Mouse (Mus musculus) neural tube, embryonic 14.5 days (tissue): ENCODE data around the gene Usp32. TPM values are rescaled to one million over a fixed set of nuclear protein-coding genes. Genes with fewer than 3 reads are reported as not detected.

Experiments
- ATAC-seq: fragments of 200-750 bp; cut with Nextera tagmentation; 2 replicates; pipeline ENCODE4 v1.8.0; 2017; ENCODE audit warnings: low read depth, mild to moderate bottlenecking, moderate TSS enrichment, moderate library complexity
- H3K27ac ChIP-seq: fragments of 300-500 bp; sonication (generic); 2 replicates; pipeline ENCODE4 v1.5.1; 2014; ENCODE audit warnings: low read depth, mild to moderate bottlenecking, control low read depth, low read length, moderate library complexity, mixed read lengths
- H3K27me3 ChIP-seq: fragments of 300-500 bp; sonication (generic); 2 replicates; pipeline ENCODE4 v1.6.1; 2014; ENCODE audit warnings: low read length; ENCODE audit not compliant: control insufficient read depth, insufficient read depth
- H3K36me3 ChIP-seq: fragments of 300-500 bp; sonication (generic); 2 replicates; pipeline ENCODE4 v1.6.1; 2014; ENCODE audit warnings: low read length, mixed read lengths; ENCODE audit not compliant: control insufficient read depth, insufficient read depth
- H3K4me1 ChIP-seq: fragments of 300-500 bp; sonication (generic); 2 replicates; pipeline ENCODE4 v1.6.1; 2014; ENCODE audit warnings: low read length; ENCODE audit not compliant: control insufficient read depth, insufficient read depth
- H3K4me2 ChIP-seq: fragments of 300-500 bp; sonication (generic); 2 replicates; pipeline ENCODE4 v1.6.1; 2014; ENCODE audit warnings: mild to moderate bottlenecking, low read depth, low read length, control low read depth
- H3K4me3 ChIP-seq: fragments of 300-500 bp; sonication (generic); 2 replicates; pipeline ENCODE4 v1.5.1; 2014; ENCODE audit warnings: low read depth, low read length, control low read depth, mixed read lengths
- H3K9ac ChIP-seq: fragments of 300-500 bp; sonication (generic); replicated peaks from 2 replicates; pipeline ENCODE4 v1.6.1; 2014; ENCODE audit warnings: low read depth, mild to moderate bottlenecking, control low read depth, low read length, mixed read lengths
- H3K9me3 ChIP-seq: fragments of 300-500 bp; sonication (generic); 2 replicates; pipeline ENCODE4 v1.6.1; 2016; ENCODE audit warnings: low read length; ENCODE audit not compliant: control insufficient read depth
- WGBS: fragments of 180-500 bp; shearing (Covaris S2); extraction: QIAGEN DNeasy Blood & Tissue Kit; methylation state at CpG from one replicate; pipeline ENCODE4 v1.1.7; 2014; 5-methylcytosine and 5-hydroxymethylcytosine counted together
- polyA plus RNA-seq: library from polyadenylated mRNA; unstranded; fragments of >200 nt; fragmentation: Nextera tagmentation; extraction: Ambion mirVana; gene quantifications from 2 replicates; pipeline ENCODE4 v1.2.1, GENCODE M21; 2014

Gene Usp32
- polyA plus RNA-seq, 1 experiment from 2014 or later = 21.1 TPM

- Histone ChIP-seq H3K4me3 (no peak overlapping the region), H3K9me3 (no peaks in the 10 kb centered on the region), H3K36me3 (no peaks in the 10 kb centered on the region), H3K4me1 (no peaks in the 10 kb centered on the region), H3K27ac (no peak overlapping the region), H3K27me3 (no peaks in the 10 kb centered on the region), H3K9ac (no peak overlapping the region), H3K4me2 (no peak overlapping the region)
- ATAC-seq = no peak
- 74% methylated on average over 2 of the region's 2 CpGs for WGBS
Measured at GRCm38 (mm10) chr11:85131542-85131941, 8.4 kb downstream of the Usp32 start.

- H3K27me3 ChIP-seq = no peaks in the 10 kb centered on the region
- 90% methylated on average over 1 of the region's 1 CpGs for WGBS
- ATAC-seq = no peak
- no peaks in the 10 kb centered on the region for H3K36me3 ChIP-seq
- H3K4me1 ChIP-seq = no peaks in the 10 kb centered on the region
- H3K9ac ChIP-seq = no peak overlapping the region
- no peak overlapping the region for H3K4me2 ChIP-seq
- H3K27ac ChIP-seq = no peak overlapping the region
- H3K9me3 ChIP-seq = no peaks in the 10 kb centered on the region
- no peak overlapping the region for H3K4me3 ChIP-seq
Measured at GRCm38 (mm10) chr11:85128883-85129282, 11.1 kb downstream of the Usp32 start.

GRCm38 (mm10) chr11:85126257-85127102 lies 13.5 kb downstream of the Usp32 start:
- H3K27ac ChIP-seq = no peak overlapping the region
- ATAC-seq = no peak
- no peak overlapping the region for H3K9ac ChIP-seq
- H3K36me3 ChIP-seq = no peaks in the 10 kb centered on the region
- WGBS = 98% methylated on average over 2 of the region's 2 CpGs
- no peak overlapping the region for H3K4me2 ChIP-seq
- H3K4me1 ChIP-seq = no peaks in the 10 kb centered on the region
- no peak overlapping the region for H3K4me3 ChIP-seq
- H3K27me3 ChIP-seq = no peaks in the 10 kb centered on the region
- H3K9me3 ChIP-seq = no peaks in the 10 kb centered on the region

- 94% methylated on average over 3 of the region's 3 CpGs for WGBS
Measured at GRCm38 (mm10) chr11:85123267-85123992, 16.5 kb downstream of the Usp32 start.

GRCm38 (mm10) chr11:85122073-85122472 lies 17.9 kb downstream of the Usp32 start:
- Histone ChIP-seq H3K4me2 (no peak overlapping the region), H3K27ac (no peak overlapping the region), H3K9ac (no peak overlapping the region), H3K4me1 (no peaks in the 10 kb centered on the region), H3K36me3 (no peaks in the 10 kb centered on the region), H3K9me3 (no peaks in the 10 kb centered on the region), H3K27me3 (no peaks in the 10 kb centered on the region), H3K4me3 (no peak overlapping the region)
- no peak for ATAC-seq
- WGBS = 73% methylated on average over 1 of the region's 1 CpGs

More at GRCm38 (mm10) chr11:85123267-85123992, 16.5 kb downstream of the Usp32 start:
- Histone ChIP-seq H3K9ac (no peak overlapping the region), H3K4me3 (no peak overlapping the region), H3K4me2 (no peak overlapping the region), H3K36me3 (no peaks in the 10 kb centered on the region), H3K4me1 (no peaks in the 10 kb centered on the region), H3K27me3 (no peaks in the 10 kb centered on the region), H3K9me3 (no peaks in the 10 kb centered on the region), H3K27ac (no peak overlapping the region)
- no peak for ATAC-seq

GRCm38 (mm10) chr11:85117160-85117559 lies 22.8 kb downstream of the Usp32 start:
- Histone ChIP-seq H3K9me3 (no peaks in the 10 kb centered on the region), H3K4me1 (no peaks in the 10 kb centered on the region), H3K27ac (no peak overlapping the region), H3K4me3 (no peak overlapping the region), H3K9ac (no peak overlapping the region), H3K36me3 (no peaks in the 10 kb centered on the region), H3K4me2 (no peak overlapping the region), H3K27me3 (no peaks in the 10 kb centered on the region)
- no peak for ATAC-seq

- no peak for ATAC-seq
- WGBS = 91% methylated on average over 3 of the region's 3 CpGs
- H3K4me2 ChIP-seq = no peak overlapping the region
- H3K36me3 ChIP-seq = no peaks in the 10 kb centered on the region
- H3K4me3 ChIP-seq = no peak overlapping the region
- no peaks in the 10 kb centered on the region for H3K9me3 ChIP-seq
- H3K27ac ChIP-seq = no peak overlapping the region
- H3K27me3 ChIP-seq = no peaks in the 10 kb centered on the region
- no peak overlapping the region for H3K9ac ChIP-seq
- no peaks in the 10 kb centered on the region for H3K4me1 ChIP-seq
Measured at GRCm38 (mm10) chr11:85116084-85116844, 23.7 kb downstream of the Usp32 start.

GRCm38 (mm10) chr11:85109957-85110356 lies 30.0 kb downstream of the Usp32 start:
- H3K9me3 ChIP-seq = no peaks in the 10 kb centered on the region

GRCm38 (mm10) chr11:85107217-85107616 lies 32.7 kb downstream of the Usp32 start:
- Histone ChIP-seq H3K4me2 (no peak overlapping the region), H3K4me3 (no peak overlapping the region), H3K4me1 (no peaks in the 10 kb centered on the region), H3K27me3 (no peaks in the 10 kb centered on the region), H3K9ac (no peak overlapping the region), H3K27ac (no peak overlapping the region), H3K36me3 (no peaks in the 10 kb centered on the region), H3K9me3 (no peaks in the 10 kb centered on the region)
- ATAC-seq = no peak
- WGBS = 96% methylated on average over 3 of the region's 3 CpGs

More at GRCm38 (mm10) chr11:85109957-85110356, 30.0 kb downstream of the Usp32 start:
- Histone ChIP-seq H3K4me1 (no peaks in the 10 kb centered on the region), H3K4me3 (no peak overlapping the region), H3K27me3 (no peaks in the 10 kb centered on the region), H3K36me3 (no peaks in the 10 kb centered on the region), H3K27ac (no peak overlapping the region), H3K9ac (no peak overlapping the region), H3K4me2 (no peak overlapping the region)
- no peak for ATAC-seq
